Mouse (Mus musculus): ENCODE results near the gene Tsr2. TPM values are rescaled to one million over a fixed set of nuclear protein-coding genes. Genes with fewer than 3 reads are reported as not detected.
A peak's percentile ranks its signal among the peaks of the same experiment; 100 is the strongest.

The Tsr2 gene
- polyA plus RNA-seq (2015; fragmentation: Nextera tagmentation; extraction: Ambion mirVana), result 38.2 and 38.8 TPM in 2 replicates

GRCm38 (mm10) chrX:151096171-151097058 is at the start of gene Tsr2:
Gene Tsr2 (minus strand): TSS chrX:151096543.
- H3K9ac ChIP-seq (ENCODE audit: low read depth, low read length), result peak within 1 kb of the TSS; percentile 69
- peak within 1 kb of the TSS; percentile 69 for H3K27ac ChIP-seq (ENCODE audit: low read length)
- H3K4me3 ChIP-seq (ENCODE audit: low read depth, low read length), result peak within 1 kb of the TSS; percentile 65
- peak; percentile 94 for ATAC-seq
- WGBS, result 25% methylated on average over 35 of the region's 35 CpGs
- H3K4me2 ChIP-seq (ENCODE audit: low read length), result peak within 1 kb of the TSS; percentile 58
- no peaks in the 10 kb centered on the region for H3K9me3 ChIP-seq (replicated peaks; ENCODE audit: control insufficient read depth, low read length, poor library complexity, severe bottlenecking)
- peaks cover 7% of the 10 kb centered on the region; the same call in 1 of the 2 replicates for H3K4me1 ChIP-seq (ENCODE audit: control insufficient read depth, insufficient read depth, low read length)
- H3K36me3 ChIP-seq (ENCODE audit: control insufficient read depth, insufficient read depth, low read length), result no peaks in the 10 kb centered on the region
- H3K27me3 ChIP-seq (ENCODE audit: control insufficient read depth, insufficient read depth, low read depth, low read length), result no peaks in the 10 kb centered on the region

DNA sequence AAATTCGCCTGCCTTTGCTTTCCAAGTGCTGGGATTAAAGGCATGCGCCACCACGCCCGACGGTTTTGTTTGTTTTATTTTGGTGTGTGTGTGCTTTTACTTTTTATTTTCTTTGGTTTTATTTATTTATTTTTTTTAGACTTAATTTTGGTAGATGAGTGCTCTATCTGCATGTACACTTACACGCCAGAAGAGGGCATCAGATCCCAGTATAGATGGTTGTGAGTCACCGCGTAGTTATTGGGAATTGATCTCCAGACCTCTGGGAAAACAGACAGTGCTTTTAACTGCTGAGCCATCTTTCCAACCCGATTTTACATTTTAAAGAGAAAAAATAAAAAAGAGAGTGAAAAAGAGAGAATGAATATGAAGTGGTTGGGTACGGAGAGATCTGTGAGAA is 36.4 kb upstream of the Tsr2 start:
- Histone ChIP-seq H3K36me3 (ENCODE audit: control insufficient read depth, insufficient read depth, low read length) (no peaks in the 10 kb centered on the region), H3K27ac (ENCODE audit: low read length) (no peak overlapping the region), H3K9ac (ENCODE audit: low read depth, low read length) (no peak overlapping the region), H3K27me3 (ENCODE audit: control insufficient read depth, insufficient read depth, low read depth, low read length) (no peaks in the 10 kb centered on the region), H3K4me2 (ENCODE audit: low read length) (no peak overlapping the region), H3K9me3 (replicated peaks; ENCODE audit: control insufficient read depth, low read length, poor library complexity, severe bottlenecking) (no peaks in the 10 kb centered on the region), H3K4me1 (ENCODE audit: control insufficient read depth, insufficient read depth, low read length) (no peaks in the 10 kb centered on the region), H3K4me3 (ENCODE audit: low read depth, low read length) (no peak overlapping the region)
- WGBS, result 31% methylated on average over 10 of the region's 10 CpGs
- no peak for ATAC-seq

DNA sequence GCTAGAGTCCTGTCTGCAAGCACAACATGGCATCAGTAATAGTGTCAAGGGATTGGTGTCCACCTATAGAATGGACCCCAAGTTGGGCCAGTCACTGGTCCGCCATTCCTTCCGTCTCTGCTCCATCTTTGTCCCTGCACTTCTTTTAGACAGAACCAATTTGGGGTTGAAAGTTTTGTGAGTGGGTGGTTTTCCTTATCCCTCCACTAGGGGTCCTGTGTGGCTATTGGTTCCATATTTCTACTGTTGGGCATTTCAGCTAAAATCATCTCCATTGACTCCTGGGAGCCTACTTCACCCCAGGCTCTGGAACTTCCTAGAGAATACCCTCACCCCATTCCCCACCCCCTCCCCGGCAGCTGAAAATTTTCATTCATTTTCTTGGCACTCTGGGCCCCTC is 34.1 kb upstream of the Tsr2 start:
- WGBS, result 94% methylated on average over 3 of the region's 3 CpGs
- ATAC-seq, result no peak
- Histone ChIP-seq H3K27me3 (ENCODE audit: control insufficient read depth, insufficient read depth, low read depth, low read length) (no peaks in the 10 kb centered on the region), H3K9ac (ENCODE audit: low read depth, low read length) (no peak overlapping the region), H3K4me2 (ENCODE audit: low read length) (no peak overlapping the region), H3K36me3 (ENCODE audit: control insufficient read depth, insufficient read depth, low read length) (no peaks in the 10 kb centered on the region), H3K9me3 (replicated peaks; ENCODE audit: control insufficient read depth, low read length, poor library complexity, severe bottlenecking) (no peaks in the 10 kb centered on the region), H3K27ac (ENCODE audit: low read length) (no peak overlapping the region), H3K4me1 (ENCODE audit: control insufficient read depth, insufficient read depth, low read length) (no peaks in the 10 kb centered on the region), H3K4me3 (ENCODE audit: low read depth, low read length) (no peak overlapping the region)

DNA sequence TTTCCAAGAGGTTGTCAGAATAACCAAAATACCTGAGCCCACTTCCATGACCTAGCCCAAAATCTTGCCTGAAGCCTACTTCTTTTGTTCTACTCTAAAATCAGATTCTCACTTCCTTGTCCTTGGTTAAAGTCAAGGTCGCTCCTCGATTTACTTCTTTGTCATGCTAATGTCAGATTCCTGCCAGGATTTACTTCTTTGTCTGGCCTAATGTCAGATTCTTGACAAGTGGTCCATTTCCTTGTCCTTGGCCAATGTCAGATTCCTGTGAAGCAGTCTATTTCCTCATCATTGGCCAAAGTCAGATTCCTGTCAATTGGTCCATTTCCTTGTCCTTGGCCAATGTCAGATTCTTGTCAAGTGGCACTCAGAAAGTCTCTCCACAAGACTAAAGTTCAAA is 27.6 kb upstream of the Tsr2 start:
- 50% methylated on average over 2 of the region's 2 CpGs for WGBS
- no peak for ATAC-seq
- no peak overlapping the region for H3K4me2 ChIP-seq (ENCODE audit: low read length)
- H3K9ac ChIP-seq (ENCODE audit: low read depth, low read length), result no peak overlapping the region
- H3K36me3 ChIP-seq (ENCODE audit: control insufficient read depth, insufficient read depth, low read length), result no peaks in the 10 kb centered on the region
- no peaks in the 10 kb centered on the region for H3K9me3 ChIP-seq (replicated peaks; ENCODE audit: control insufficient read depth, low read length, poor library complexity, severe bottlenecking)
- H3K27ac ChIP-seq (ENCODE audit: low read length), result no peak overlapping the region
- H3K4me1 ChIP-seq (ENCODE audit: control insufficient read depth, insufficient read depth, low read length), result no peaks in the 10 kb centered on the region
- H3K4me3 ChIP-seq (ENCODE audit: low read depth, low read length), result no peak overlapping the region
- no peaks in the 10 kb centered on the region for H3K27me3 ChIP-seq (ENCODE audit: control insufficient read depth, insufficient read depth, low read depth, low read length)

- H3K4me2 ChIP-seq (ENCODE audit: low read length), result no peak overlapping the region
- H3K9ac ChIP-seq (ENCODE audit: low read depth, low read length), result no peak overlapping the region
- no peak overlapping the region for H3K4me3 ChIP-seq (ENCODE audit: low read depth, low read length)
- H3K4me1 ChIP-seq (ENCODE audit: control insufficient read depth, insufficient read depth, low read length), result no peaks in the 10 kb centered on the region
- ATAC-seq, result no peak
- H3K36me3 ChIP-seq (ENCODE audit: control insufficient read depth, insufficient read depth, low read length), result no peaks in the 10 kb centered on the region
- no peaks in the 10 kb centered on the region for H3K9me3 ChIP-seq (replicated peaks; ENCODE audit: control insufficient read depth, low read length, poor library complexity, severe bottlenecking)
- WGBS, result 10% methylated on average over 2 of the region's 2 CpGs
- no peaks in the 10 kb centered on the region for H3K27me3 ChIP-seq (ENCODE audit: control insufficient read depth, insufficient read depth, low read depth, low read length)
- no peak overlapping the region for H3K27ac ChIP-seq (ENCODE audit: low read length)
Measured at GRCm38 (mm10) chrX:151117432-151117831, 21.1 kb upstream of the Tsr2 start.

DNA sequence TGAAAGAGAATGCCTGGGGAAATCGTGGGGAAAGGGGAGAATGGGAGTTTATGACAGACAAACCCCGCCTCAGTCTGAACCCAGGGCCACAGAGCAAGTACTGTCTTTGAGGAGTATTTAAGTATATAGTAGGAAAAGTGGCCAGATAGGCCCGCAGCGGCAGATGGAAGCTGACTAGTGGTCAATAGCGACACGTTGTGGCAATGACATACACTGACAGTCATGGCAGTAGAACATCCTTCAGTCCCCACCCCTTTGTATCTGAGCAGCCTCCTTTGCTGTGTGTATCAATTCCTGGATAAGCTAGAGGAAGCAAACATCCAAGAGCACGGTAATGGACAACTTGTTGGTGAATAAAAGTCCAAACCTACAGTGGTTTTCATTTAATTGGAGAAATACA is 20.5 kb upstream of the Tsr2 start:
- no peak overlapping the region for H3K9ac ChIP-seq (ENCODE audit: low read depth, low read length)
- no peaks in the 10 kb centered on the region for H3K4me1 ChIP-seq (ENCODE audit: control insufficient read depth, insufficient read depth, low read length)
- H3K36me3 ChIP-seq (ENCODE audit: control insufficient read depth, insufficient read depth, low read length), result no peaks in the 10 kb centered on the region
- ATAC-seq, result peak; percentile 58; the same call in 1 of the 2 replicates
- no peaks in the 10 kb centered on the region for H3K27me3 ChIP-seq (ENCODE audit: control insufficient read depth, insufficient read depth, low read depth, low read length)
- H3K4me3 ChIP-seq (ENCODE audit: low read depth, low read length), result no peak overlapping the region
- 13% methylated on average over 7 of the region's 7 CpGs for WGBS
- no peak overlapping the region for H3K4me2 ChIP-seq (ENCODE audit: low read length)
- H3K27ac ChIP-seq (ENCODE audit: low read length), result no peak overlapping the region
- no peaks in the 10 kb centered on the region for H3K9me3 ChIP-seq (replicated peaks; ENCODE audit: control insufficient read depth, low read length, poor library complexity, severe bottlenecking)

GRCm38 (mm10) chrX:151107301-151108067 is 11.1 kb upstream of the Tsr2 start:
- 37% methylated on average over 7 of the region's 7 CpGs for WGBS
- Histone ChIP-seq H3K4me1 (ENCODE audit: control insufficient read depth, insufficient read depth, low read length) (peaks cover 6% of the 10 kb centered on the region; the same call in 1 of the 2 replicates), H3K9ac (ENCODE audit: low read depth, low read length) (no peak overlapping the region), H3K4me3 (ENCODE audit: low read depth, low read length) (no peak overlapping the region), H3K4me2 (ENCODE audit: low read length) (no peak overlapping the region), H3K27ac (ENCODE audit: low read length) (peak overlapping the region; percentile 59), H3K9me3 (replicated peaks; ENCODE audit: control insufficient read depth, low read length, poor library complexity, severe bottlenecking) (no peaks in the 10 kb centered on the region), H3K27me3 (ENCODE audit: control insufficient read depth, insufficient read depth, low read depth, low read length) (no peaks in the 10 kb centered on the region), H3K36me3 (ENCODE audit: control insufficient read depth, insufficient read depth, low read length) (no peaks in the 10 kb centered on the region)
- peak; percentile 89 for ATAC-seq

DNA sequence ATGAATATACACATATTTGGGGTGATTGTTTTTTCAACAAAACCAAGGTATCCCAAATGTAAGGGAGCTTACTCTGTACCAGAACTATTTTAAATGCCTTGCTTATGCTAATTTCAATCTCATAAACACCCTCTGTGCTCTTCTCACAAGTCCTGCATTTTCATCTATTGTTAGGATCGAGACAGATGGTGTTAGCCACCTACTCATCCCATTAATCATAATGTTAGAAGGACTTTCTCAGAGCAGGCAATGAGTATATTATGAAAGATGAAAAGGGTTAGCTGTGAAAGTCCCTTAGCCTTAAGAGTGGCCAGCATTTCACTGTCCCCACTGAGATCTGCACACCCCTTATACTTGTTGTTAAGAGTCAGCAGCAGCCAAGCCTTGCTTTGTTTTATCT is 8.9 kb downstream of the Tsr2 start:
- ATAC-seq, result no peak
- H3K9me3 ChIP-seq (replicated peaks; ENCODE audit: control insufficient read depth, low read length, poor library complexity, severe bottlenecking), result no peaks in the 10 kb centered on the region
- WGBS, result 69% methylated on average over 1 of the region's 1 CpGs
- no peaks in the 10 kb centered on the region for H3K27me3 ChIP-seq (ENCODE audit: control insufficient read depth, insufficient read depth, low read depth, low read length)
- no peak overlapping the region for H3K4me2 ChIP-seq (ENCODE audit: low read length)
- no peaks in the 10 kb centered on the region for H3K4me1 ChIP-seq (ENCODE audit: control insufficient read depth, insufficient read depth, low read length)
- no peaks in the 10 kb centered on the region for H3K36me3 ChIP-seq (ENCODE audit: control insufficient read depth, insufficient read depth, low read length)
- no peak overlapping the region for H3K9ac ChIP-seq (ENCODE audit: low read depth, low read length)
- no peak overlapping the region for H3K4me3 ChIP-seq (ENCODE audit: low read depth, low read length)
- no peak overlapping the region for H3K27ac ChIP-seq (ENCODE audit: low read length)

- WGBS, result 88% methylated on average over 2 of the region's 2 CpGs
- no peak for ATAC-seq
- H3K27me3 ChIP-seq (ENCODE audit: control insufficient read depth, insufficient read depth, low read depth, low read length), result no peaks in the 10 kb centered on the region
- no peak overlapping the region for H3K9ac ChIP-seq (ENCODE audit: low read depth, low read length)
- H3K36me3 ChIP-seq (ENCODE audit: control insufficient read depth, insufficient read depth, low read length), result no peaks in the 10 kb centered on the region
- no peak overlapping the region for H3K27ac ChIP-seq (ENCODE audit: low read length)
- no peak overlapping the region for H3K4me3 ChIP-seq (ENCODE audit: low read depth, low read length)
- no peaks in the 10 kb centered on the region for H3K4me1 ChIP-seq (ENCODE audit: control insufficient read depth, insufficient read depth, low read length)
- H3K9me3 ChIP-seq (replicated peaks; ENCODE audit: control insufficient read depth, low read length, poor library complexity, severe bottlenecking), result no peaks in the 10 kb centered on the region
- no peak overlapping the region for H3K4me2 ChIP-seq (ENCODE audit: low read length)
Measured at GRCm38 (mm10) chrX:151085599-151085998, 10.7 kb downstream of the Tsr2 start.

Measured in midbrain, embryonic 16.5 days (tissue).